Mouse (Mus musculus) retina, adult 2 months (tissue): ENCODE results near the gene Xbp1.
"Not testable (repeated sequence)": the region's sequence is repeated elsewhere in the genome, so short reads cannot be mapped to it uniquely, and the experiment has no call there.

Source experiments
- DNase-seq: peaks from one replicate; pipeline ENCODE4 v3.0.0-alpha.2; 2012; ENCODE audit warnings: low read depth, low spot score

Xbp1 gene

DNA sequence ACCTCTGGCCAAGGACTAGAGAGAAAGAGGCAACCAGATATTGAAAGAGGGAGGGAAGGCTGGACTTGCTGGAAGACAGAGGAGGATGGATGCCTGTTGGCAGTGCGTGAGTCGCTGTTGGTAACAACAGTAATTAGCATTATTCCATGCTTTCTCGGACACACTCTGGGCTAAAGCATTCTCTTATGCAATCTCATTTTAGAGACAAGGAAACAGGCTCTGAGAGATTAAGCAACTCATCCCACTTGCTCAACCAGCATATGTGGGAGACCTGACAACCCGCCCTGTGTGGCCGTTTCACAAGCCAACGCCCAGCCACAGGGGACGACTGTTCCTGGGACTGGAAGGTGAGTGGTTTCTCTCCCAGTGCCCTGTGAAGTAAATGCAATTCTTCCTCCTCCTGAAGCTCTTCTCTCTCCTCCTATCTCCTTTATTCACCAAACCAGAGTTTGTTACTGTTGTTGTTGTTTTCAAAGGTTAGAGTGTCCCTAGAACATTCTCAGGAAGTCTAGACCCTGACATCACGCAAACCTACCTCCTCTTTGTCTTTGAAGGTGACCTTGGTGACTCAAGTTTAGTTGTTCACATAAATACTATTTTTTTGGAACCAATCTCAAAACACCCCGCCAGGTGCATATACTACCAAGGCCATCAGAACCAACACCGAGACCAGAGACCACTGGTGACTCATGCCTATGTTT lies 18.0 kb upstream of the Xbp1 start:
- no peak for DNase-seq

DNA sequence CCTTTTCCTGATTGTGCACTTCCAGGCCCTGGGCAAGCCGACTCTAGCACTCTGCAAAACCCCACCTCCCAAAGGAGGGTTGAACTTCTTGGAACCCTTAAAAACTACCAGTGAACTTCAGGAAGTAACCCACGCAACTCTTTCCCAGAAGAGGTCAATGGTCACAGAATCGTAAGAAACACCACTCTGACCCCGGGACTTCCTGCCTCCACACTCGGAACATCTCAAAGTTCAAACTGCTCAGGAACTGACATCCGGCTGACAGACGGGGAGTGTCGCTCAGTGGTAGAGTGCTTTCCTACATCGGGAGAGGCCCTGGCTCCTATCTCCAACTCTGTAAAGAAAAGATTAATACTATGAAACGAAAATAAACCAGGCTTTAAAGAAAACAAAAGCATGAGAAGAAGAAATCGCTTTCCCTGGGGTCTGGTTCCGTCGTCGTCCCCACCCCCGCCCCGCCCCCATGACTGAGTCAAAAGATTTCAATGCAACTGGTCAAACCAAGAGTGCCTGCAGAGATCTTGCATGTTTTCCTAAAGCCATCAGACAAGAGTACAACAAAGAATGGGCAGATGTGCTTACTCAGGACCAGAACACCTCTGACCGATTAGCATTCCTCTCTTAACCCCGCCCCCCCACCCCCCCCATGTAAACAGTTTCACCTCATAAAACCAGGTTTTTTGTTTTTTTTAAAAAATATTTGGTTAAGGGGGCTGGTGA lies 14.4 kb upstream of the Xbp1 start:
- DNase-seq, result no peak

DNA sequence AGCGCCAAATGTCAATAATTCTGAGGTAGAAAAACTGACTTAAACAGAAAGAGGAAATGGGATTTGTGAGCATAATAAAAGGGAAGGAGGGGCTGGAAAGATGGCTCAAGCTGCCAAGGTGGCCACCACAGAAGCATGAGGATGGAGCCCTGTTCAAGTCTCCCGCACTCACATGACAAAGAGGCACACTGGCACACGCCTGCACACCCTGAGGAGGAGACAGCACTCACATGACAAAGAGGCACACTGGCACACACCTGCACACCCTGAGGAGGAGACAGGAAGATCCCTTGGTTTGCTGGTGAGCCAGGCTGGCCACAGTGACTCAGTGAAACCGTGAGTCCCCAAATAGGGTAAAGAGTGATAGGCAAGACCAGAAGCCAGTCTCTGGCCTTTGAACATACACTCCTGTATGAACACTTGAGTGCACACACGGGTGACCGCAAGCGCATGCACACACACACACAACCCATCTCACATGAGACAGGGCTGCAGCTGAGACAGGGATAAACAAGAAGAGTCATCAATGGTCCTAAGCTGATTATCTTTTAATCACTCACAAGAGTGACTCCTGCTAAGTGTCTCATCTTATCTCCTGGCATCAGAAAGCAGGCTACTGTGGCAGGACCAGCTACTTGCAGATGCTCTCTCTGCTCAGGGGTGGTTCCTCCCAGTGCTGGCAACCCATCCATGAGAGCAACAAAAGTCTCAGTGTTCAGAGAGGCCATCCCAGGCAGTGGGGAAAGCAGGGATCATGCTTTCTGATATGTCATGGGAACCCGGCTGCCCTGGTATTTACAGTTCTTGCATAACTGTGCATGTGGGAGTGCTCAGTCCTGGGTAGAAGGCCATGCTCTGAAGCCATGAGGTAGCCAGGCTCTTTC lies 11.0 kb upstream of the Xbp1 start:
- no peak for DNase-seq

DNA sequence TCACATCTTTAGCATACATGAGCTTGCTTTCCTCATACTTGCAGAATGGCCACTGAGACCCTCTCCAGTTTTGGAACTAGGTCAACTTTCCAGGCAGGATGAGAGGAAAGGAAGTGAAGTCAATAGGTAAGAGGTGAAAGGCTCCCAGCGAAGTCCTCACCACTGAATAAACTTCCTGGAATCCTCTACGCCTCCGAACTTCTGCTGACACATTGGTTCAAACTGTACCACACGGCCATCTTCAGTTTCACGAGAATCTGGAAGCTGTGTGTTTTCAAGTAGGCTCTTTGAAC lies 10.4 kb upstream of the Xbp1 start:
- DNase-seq, result no peak

DNA sequence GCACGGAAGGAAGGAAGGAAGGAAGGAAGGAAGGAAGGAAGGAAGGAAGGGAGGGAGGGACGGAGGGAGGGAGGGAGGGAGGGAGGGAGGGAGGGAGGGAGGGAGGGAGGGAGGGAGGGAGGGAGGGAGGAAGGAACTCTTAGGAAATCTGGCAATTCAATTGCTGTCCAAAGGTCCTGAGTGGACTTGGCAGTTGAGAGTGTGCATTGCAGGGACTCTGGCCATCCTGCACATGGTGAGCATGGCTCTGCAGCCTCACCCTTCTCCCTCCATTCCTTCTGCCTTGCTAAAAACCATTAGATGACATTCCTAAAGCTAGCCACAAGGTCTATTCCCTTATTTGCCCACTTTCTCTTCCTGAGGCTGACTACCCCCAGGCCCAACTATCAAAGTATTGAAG lies 9.8 kb upstream of the Xbp1 start:
- DNase-seq, result not testable (repeated sequence)

DNA sequence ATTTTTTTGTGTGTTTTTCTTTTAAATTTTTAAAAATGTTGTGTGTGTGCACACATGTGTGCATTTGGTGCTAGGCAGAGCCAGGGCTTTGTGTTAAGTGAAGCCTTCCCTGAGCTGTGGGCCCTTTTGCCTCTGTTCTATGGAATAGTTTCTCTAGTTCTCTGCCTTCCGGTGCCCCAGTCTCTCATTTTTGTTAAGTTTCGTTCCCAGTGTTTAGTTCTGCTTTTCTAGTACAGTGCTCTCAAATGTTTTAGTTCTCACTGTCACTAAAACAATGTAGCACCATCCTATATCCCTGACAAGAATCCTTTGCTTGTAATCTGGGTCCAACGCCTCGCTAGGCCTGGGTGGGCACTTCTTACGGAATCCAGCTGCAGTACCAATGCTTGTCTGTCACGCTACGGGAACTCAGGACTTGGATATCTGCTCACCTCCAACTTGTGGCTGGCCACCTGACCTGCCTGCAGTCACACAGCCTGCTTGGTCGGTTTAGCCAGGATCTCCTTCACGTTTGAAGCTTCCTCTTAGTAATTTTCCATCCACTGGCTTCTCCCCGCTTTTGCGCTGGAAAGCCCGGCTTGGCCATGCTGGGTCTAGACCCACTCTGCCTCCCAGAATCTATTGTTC lies 8.2 kb upstream of the Xbp1 start:
- no peak for DNase-seq

DNA sequence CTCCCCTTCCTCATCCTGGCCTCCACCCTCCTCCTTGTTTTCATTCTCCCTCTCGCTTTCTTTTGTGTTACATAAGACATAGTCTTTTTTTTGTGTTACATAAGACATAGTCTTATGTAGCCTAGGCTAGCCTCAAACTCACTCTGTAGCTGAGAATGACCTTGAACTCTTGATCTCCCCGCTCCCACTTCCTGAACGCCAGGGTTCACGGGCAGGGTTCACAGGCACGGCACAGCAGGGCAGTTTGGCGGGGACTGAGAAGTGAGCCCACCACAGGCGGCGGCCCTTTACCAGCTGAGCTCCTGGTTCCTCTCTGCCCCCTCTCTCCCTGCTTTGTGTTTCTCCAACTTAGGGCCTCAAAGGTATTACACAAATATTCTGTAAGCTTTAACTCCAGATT lies 7.5 kb upstream of the Xbp1 start:
- DNase-seq, result no peak

DNA sequence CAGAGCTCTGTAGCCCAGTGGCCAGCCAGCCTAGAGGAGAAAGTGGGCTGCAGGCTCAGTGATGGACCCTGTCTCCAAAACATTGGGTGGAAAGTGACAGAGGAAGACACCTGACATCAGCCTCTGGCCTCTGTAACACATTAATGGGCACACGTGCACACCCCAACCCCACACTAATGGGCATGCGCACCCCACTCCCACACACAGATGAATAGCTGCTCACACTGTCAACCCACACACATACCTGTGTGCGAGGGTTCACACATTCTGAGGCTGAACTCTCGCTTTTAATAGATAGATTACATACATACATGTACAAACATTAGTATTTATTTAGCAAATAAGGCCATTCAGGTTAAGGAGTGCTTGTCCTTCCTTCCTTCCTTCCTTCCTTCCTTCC lies 6.4 kb upstream of the Xbp1 start:
- no peak for DNase-seq

DNA sequence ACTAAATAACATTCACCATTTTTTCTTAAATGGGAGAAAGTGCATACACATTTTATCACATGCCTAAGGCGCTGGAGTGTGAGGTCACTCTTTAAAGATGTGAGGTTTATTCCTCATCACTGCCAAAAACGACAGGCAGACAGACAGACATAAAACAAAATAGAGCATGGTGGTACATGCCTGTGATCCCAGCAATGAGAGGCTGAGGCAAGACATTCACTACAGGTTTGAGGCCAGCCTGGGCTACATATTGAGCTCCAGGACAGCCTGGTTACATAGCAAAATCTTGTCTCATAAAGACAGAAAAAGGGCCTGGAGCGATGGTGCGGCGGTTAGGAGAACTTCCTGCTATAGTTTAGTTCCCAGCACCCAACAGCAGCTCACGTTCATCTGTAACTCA lies 5.3 kb upstream of the Xbp1 start:
- no peak for DNase-seq

DNA sequence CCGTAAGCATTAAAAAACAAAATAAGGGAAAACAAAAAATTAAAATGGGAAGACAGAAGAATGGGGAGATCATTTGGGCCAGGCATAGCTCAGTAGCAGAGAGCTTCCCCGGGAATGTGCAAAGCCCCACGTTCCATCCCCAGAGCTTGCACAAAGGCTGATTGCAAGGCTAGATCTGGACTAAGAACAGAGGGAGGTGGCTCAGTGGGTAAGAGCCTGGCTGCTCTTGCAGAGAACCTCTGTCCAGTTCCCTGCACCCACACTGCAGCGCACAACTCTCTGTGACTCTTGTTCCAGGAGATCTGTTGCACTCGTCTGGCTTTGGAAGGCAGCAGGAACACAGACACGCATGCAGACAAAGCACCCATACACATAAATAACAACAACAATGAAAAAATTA lies 4.8 kb upstream of the Xbp1 start:
- DNase-seq, result no peak

DNA sequence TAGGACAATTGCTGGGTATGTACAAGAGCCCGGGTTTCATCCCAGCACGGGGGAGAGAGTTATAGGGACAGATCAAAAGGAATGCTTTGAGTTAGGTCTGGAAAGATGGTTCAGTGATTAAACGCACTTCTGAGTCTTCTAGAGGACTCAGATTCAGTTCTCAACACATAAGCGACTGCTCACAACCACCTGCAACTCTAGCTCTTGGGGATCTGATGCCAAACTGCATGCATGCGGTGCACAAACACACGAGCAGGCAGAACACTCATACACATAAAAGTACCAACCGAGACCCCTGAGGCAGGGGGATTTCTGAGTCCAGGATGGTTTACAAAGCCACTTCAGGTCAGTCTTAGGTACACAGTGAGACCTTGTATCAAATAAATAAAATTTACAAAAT lies 4.3 kb upstream of the Xbp1 start:
- DNase-seq, result no peak

DNA sequence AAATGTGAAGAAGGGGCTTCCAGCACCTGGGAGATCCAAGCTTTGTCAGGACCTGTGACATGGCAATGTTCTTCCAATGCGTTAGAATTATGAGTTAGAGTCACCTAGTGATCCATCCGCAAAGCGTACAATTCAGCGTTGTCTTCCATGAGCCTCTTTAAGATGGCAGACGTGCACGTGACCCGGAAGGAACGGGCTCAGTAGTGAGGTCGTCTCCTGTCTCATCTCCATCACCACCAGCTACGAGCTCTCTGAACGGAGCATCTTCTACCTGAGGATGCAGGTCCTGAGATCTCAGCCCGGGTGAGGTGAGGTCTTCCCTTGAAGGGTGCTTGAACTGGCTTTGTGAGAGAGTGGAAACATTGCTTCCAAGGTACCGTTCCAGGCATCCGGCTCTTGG lies 3.8 kb upstream of the Xbp1 start:
- DNase-seq, result no peak

DNA sequence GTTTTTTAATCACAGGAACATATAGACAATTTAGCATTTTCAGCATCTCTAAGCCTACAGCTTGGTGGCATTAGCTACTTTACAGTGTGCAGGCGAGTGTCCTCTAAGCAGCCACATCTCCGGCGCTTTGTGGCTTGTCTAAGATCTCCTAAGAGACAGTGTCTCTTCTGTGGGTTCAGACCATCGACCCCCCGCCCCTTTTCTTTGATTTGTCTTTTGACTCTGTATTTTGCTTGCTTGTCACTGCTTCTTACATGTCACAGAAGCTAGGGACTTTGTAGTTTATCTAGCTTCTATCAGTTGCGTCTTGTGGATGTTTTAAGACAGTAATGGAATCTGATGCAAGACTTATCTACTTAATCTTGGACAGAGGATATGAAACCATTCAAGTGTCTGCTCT lies 3.1 kb upstream of the Xbp1 start:
- DNase-seq, result no peak

DNA sequence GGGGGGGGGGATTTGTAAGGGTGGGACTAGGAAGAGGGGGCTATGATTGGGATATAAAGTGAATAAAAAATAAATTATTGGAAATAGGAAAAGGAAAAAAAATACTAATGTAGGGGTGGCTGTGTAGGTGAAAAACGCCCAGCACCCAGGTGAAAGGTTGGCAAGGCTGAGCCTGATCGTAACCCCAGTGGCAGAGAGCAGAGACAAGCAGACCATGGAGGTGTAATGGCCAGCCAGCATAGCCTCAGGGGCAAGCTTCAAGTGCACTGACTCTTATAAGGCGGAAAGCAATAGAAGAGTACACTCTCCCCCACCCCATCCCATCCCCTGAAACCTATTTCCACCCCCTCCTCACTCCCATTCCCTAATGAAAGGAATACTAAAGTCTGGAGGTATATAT lies 778 bp upstream of the Xbp1 start:
- no peak for DNase-seq

DNA sequence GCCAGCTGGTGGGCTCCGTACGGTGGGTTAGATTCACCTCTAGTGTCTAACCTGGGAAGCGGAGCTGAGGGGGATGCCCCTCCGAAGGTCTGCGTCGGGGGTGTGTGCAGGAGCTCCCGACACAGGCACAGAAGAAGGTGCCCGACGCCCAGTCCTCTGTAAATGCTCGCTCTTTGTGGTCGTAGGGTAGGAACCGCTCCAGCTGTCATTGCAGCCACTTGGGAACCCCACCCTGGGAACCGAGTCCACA lies 732 bp downstream of the Xbp1 start:
- no peak for DNase-seq

DNA sequence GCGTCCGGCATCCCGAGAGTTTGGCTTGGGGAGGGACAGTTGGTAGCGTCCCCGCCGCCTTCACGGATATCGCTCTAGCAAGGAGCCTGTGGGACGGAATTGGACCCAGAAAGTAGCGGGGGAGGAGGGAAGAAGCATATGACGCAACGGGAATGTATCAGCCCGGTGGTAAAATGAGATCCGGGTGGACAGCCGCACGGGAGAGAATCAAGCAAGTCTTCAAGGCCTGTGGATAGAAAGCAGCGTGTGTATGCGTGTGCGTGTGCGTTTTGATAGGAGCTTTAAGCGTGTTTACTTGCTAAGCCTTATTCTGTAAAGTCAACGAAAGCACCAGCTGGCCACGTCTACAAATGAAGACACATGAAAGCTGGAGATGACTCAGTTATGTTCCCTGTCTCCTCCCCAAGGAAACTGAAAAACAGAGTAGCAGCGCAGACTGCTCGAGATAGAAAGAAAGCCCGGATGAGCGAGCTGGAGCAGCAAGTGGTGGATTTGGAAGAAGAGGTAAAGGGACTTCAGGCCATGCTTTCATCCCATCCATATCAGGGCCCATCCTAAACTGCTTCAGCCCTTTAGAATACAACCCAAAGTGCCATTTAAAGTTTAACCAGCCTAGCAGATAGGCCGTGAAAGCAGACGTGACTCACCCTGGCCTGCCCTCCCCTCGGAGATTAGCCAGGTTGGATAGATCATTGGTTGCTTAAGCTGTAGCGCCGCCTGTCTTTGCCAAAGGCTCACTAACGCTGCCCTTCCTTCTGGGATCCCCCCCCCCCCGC lies 1.2 kb downstream of the Xbp1 start:
- peak; percentile 47 for DNase-seq

DNA sequence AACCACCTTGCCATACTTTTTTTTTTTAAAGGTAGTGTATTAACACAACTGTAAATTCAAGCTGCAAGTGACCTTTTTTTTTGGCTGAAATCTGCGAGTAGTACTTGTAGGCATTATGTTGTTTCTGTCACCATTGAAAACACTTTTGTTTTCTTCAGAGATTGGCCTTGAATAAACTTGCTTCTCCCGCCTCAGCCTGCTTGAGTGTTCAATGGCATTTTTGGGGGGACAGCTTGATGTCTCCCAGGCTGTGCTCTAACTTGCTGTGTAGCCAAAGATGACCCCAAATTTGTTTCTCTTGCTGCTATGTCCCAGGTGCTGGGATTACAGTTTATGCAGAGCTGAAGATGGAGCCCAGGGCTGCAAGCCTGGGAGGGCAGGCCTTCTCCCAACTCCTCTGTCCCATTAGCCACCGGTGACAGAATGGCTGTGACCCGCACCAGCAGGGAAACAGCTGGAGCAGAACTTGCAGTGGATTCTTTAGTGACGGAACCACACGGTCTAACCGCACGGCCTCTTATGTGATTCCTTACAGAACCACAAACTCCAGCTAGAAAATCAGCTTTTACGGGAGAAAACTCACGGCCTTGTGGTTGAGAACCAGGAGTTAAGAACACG lies 2.4 kb downstream of the Xbp1 start:
- DNase-seq, result no peak

DNA sequence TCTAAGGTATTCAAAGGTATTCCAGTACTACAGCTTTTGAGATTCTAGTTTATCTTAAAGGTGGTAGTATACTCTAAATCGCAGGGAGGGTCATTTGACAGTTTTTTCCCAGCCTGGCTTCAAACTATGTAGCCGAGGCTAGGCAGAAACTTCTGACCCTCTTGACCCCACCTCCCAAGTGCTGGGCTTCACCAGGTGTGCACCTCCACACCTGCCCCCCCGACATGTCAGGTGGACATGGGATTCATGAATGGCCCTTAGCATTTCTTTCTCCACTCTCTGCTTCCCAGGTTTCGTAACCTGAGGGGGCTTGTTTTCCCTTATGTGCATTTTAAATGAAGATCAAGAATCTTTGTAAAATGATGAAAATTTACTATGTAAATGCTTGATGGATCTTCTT lies 5.0 kb downstream of the Xbp1 start:
- no peak for DNase-seq

DNA sequence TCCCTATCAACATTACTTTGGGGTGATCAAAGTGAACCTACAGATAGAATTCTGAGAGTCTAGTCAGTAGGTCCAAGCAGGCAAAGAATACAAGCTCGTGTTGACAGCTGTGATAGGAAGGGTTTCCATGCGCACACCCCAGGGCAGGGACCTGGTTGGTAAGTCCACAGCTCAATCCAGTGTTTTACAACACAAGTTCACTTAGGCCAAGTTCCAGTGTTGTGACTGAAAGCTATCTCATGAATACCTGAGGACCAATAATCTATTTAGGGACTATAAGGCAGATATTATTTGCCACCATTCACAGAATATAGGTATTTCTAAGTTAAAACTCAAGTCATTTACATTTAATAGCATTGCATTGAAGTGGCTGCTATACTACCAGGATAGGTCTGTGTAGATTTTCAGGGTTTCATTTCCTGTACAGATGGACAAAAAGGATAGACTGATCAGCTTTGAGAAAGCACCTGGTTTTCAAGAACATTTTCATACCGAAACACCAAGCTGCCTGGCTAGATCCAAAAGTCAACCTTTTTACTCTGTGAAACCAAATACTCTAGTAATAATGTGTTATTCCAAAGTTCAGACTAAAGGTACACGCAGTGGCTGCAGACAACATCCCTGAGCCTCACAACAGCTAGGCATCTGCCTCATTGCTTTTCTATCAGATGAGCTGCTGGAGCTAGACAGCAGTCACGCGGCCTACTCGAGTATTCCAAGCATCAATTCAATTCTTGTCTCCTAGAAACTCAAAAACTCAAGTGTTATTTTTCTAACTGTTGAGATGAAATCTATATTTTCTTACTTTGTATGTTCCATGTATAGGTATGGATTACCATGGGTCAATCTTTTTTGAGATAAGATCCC lies 6.3 kb downstream of the Xbp1 start:
- no peak for DNase-seq

DNA sequence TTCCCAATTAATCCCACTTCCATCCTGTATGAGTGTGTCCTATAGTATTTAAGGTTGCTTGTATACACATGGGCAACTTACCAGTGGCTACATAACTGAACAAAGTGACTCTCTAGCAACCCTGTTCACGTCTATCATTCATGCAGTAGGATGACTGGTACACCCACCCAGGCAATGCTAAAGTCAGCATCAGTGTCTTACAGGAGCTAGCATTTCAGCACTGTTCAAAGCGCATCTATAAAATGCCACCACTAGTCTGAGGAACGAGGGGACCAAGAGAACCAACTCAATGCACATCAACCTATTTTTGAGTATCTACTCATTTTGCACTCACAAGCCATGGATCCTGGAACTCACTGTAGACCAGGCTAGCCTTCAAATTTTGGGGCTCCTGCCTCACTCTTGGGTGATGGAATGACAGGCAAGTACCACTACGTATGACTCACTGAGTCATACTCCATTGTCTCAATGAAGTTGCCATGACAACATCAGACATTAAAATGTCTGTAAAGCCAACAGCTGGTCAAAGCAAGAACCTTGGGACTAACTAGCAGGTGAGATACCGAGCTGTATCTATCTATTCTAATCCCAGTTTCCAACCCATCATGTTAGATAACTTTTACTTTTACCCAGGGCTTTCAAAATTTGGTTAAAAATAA lies 7.5 kb downstream of the Xbp1 start:
- DNase-seq, result no peak
